Mouse (Mus musculus): ENCODE results near the gene Fam49a.

Fam49a gene

DNA sequence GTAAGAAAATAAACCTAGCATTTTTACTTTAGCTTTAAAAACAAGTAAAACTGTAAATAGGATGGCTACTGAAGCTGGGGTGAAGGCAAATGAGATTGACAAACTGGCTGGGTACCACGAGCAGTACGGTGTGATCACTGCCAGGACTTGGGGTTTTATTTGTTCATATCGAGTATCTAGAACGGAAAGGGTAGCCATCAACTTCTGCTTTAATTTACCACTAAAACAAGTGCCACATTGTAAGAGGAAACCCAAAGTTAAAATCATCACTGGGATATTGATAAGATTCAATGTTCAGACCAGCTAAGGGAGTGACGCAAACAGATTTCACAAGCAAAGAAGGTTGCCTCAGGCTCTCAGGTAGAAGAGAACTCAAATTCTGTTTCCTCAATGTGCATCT lies 98.0 kb downstream of the Fam49a start:
- no peak for DNase-seq (ENCODE audit: low spot score)

DNA sequence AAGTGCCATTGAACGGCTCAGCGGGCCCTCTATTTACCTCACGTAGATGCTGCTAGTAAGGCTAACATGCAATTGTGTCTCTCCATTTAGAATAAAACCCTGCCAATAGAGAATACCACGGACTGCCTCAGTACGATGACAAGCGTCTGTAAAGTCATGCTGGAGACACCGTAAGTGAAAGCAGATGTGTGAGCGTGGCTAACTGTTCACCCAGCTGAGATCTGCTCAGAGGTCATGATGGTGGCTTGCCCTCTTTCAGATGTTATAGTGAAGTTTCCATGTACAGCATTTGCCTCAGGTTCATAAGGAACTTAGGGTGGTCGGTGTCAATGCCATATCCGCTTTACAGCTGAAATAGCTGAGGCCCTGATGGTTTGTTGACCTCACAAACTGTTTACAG lies 100.4 kb downstream of the Fam49a start:
- no peak for DNase-seq (ENCODE audit: low spot score)

- no peak for DNase-seq (ENCODE audit: low spot score)
Observed at GRCm38 (mm10) chr12:12364201-12364600, 102.3 kb downstream of the Fam49a start.

DNA sequence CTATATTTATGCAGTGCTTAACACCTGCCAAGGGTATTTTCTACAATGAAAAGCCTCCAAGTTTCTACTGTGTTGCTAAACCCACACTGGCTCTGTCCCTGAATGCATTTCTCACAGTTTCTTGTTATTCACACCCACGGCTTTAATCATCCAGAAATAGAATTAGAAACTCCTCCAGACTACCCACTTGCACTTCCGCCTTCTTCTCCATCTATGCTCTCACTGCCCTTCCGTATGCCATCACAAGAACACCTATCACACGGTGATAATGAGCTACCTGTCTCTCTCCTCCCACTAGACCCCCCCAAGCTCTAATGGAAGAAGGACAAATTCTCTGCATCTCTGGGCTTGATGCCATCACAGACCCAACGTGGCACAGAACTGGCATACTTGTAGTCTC lies 105.5 kb downstream of the Fam49a start:
- DNase-seq (ENCODE audit: low spot score), result no peak

DNA sequence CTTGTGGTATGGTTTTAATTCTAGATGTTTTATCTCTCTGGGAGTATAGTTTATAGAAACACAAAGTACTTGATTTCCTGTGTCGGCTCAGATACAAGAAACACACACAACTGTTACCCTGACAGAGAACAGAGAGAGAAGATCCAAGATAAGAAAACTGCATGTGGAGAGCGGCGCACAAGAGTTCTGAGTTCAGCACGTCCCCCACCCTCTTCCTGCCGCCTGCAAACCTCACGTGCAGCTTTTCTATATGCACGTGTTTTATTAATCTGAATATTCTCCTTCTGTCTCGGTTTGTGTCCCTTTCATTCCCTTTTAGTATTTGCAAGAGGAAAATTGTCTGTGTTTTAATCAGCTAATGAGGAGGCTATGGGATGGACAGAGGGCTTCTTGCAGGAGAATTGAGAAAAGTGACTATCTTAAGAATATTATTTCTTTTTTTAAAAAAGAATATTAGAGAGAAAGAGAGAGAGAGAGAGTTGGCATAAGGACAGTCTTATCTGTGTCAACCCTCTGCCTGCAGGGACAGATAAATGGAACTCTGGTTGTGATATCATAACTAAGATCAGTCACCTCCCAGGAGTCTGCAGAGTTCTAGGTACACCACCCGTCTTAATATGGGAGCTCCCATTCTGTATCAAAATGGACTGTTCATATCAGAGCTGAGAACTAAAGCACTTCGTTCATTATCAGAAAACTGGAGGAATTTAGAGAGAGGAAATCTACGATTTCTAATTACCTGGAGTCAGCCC lies 111.3 kb downstream of the Fam49a start:
- DNase-seq (ENCODE audit: low spot score), result no peak

DNA sequence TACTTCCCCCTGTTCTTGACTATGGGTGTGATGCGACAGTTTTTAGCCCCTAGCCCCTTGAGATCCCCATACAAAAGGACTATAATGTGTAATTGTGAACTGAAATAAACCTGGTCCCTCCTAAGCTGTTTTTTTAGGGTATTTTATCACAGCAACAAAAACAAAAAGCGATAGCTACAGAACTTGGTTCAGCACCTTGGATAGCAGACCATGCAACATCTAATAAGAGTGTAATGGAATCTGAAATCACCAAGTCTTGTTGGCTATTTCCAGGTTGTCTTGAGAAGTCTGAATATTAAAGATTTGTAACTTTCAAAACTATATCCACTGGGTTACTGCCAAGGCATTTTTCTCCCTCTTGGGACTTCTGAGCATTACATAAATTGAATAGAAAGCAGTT lies 117.1 kb downstream of the Fam49a start:
- DNase-seq (ENCODE audit: low spot score), result no peak

DNA sequence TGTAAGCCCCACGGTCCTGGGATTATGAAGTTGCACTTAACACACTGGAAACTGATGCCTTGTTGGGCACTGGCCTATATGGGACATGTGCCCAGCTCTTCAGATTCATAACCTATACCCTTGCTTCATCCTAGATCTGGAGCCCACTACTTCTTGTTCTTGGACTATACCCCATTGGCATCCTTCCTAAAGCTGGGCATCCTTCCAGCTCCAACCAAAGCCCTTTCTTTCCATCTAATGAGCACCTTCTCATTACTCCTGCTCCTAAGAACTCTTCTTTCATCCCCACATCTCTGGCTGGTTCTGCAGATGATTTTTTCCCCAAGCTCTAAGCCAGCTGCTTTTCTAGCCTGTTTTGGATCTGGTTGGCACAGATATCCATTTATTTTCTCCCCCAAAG lies 127.3 kb downstream of the Fam49a start:
- no peak for DNase-seq (ENCODE audit: low spot score)

- DNase-seq (ENCODE audit: low spot score), result peak; percentile 15
Observed at GRCm38 (mm10) chr12:12396224-12396623, 134.3 kb downstream of the Fam49a start.

- DNase-seq (ENCODE audit: low spot score), result peak; percentile 51
Observed at GRCm38 (mm10) chr12:12401051-12401465, 139.1 kb downstream of the Fam49a start.

DNA sequence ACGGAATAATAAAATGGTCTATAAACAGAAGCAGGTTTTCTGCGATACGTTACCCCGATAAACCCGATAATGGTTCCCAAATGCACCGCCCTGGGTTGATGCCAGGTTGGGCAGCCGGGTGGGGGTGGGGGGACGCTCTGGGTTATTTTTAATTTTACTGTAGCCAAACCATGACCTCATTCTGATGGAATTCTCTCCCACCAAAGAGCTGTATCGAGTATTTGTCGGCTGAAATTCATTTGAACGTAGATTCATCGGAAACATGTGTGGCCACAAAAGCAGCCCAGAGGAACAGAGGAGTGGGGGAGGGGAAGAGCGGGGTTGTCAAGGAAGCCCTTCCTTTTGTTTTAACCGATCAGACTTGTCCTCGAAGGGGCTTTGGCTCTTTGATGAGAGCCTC lies 139.6 kb downstream of the Fam49a start:
- no peak for DNase-seq (ENCODE audit: low spot score)

- DNase-seq (ENCODE audit: low spot score), result no peak
Observed at GRCm38 (mm10) chr12:12405491-12406110, 143.7 kb downstream of the Fam49a start.

GRCm38 (mm10) chr12:12409044-12409443 lies 147.1 kb downstream of the Fam49a start:
- no peak for DNase-seq (ENCODE audit: low spot score)

DNA sequence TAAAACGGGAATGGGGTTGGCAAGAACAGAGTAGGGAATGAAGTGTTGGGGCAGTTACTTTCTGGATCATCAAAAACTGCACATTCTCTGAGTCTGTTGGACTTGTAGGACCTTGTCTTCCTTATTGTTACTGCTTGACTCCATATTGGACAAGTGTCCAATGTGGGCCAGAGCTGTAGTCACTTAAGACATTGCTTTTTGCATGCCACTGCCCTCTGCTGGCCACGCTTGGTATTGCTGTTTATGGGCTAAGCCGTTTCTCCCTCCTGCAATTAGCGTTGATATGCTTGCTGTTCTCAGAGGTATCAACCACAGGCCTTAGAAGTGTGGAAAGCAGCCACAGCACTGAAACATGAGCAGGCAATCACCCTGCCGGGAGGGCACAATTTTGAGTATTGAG lies 150.7 kb downstream of the Fam49a start:
- DNase-seq (ENCODE audit: low spot score), result peak; percentile 83

GRCm38 (mm10) chr12:12420423-12420822 lies 158.5 kb downstream of the Fam49a start:
- DNase-seq (ENCODE audit: low spot score), result no peak

DNA sequence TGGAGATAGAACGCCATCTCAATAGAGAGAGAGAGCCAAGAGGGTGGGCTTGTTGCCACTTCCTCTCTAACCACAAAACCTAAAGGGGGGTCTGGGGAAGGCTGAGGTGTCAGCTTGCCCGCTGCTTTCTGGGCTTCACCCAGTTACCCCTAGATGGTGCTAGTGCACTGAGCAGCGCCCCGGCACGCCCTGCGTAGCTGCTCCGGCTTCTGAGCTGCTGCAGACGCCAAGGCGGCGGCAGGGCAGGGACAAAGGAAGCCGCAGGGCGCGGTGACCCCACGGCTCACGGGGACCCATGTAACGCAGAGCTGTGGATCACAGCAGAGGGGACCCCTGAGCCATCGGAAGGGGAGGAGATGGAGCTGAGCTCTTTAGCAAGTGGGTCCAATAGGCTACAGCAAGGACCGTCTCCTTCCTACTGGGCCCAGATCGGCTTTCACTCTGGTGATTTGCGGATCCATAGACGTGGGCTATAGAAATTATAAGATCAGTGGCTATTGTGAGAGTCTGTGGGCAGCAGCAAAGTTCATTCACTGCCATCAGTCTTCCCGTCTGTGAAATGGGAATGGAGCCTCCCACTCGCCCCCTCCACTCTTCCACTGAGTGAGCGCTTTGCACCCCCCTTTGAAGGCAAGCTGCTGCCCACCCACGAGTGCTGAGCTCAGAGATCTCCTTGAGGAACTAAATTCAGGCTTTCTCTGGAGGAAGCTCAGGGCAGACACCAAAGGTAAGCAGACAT lies 159.1 kb downstream of the Fam49a start:
- DNase-seq (ENCODE audit: low spot score), result peak; percentile 80

- no peak for DNase-seq (ENCODE audit: low spot score)
Observed at GRCm38 (mm10) chr12:12421580-12421878, 159.6 kb downstream of the Fam49a start.

GRCm38 (mm10) chr12:12425188-12425587 lies 163.2 kb downstream of the Fam49a start:
- no peak for DNase-seq (ENCODE audit: low spot score)

DNA sequence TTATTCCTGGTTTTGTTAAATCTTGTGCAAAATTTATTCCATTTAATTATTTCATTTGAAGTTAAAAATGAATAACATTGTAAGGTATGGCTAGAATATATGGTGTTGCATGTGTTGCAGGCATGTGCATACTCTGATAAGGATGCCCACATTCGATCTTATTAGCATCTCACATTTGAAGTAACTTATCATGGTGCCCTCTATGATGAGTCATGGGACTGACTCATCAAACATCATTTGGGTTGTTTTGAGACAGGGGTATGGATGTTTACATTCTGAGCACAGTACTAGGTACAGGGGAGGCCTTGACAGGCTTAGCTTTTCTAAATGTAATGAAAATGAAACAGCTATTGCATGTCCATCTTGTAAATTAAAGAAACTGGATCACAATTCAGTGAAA lies 165.3 kb downstream of the Fam49a start:
- DNase-seq (ENCODE audit: low spot score), result no peak

DNA sequence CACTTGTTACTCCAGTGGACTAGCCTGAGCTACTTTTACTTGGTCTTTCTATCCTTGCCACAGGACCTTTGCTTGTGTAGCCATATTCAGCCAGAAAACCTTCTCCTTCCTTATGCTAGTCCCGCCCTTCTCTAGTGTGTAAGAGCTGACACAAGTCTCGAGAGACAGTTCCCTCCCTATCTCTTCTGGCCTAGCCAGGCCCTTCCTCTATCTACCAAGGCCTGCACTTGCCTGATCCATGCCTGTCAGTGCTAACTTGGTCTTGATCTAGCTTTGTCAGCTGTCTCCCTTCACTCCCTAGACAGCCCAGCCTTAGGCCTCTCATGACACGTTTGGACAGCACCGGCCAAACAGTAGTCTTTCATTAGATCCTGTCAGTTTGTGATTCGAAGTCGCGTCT lies 166.9 kb downstream of the Fam49a start:
- no peak for DNase-seq (ENCODE audit: low spot score)

Measured in ovary, postnatal 14 days (tissue).